Mouse (Mus musculus): ENCODE results near the gene Ggt6. TPM values are rescaled to one million over a fixed set of nuclear protein-coding genes. Genes with fewer than 3 reads are reported as not detected.

The Ggt6 gene
- total and polyA plus RNA-seq, 2 experiments from 2014 or later, result not detected

DNA sequence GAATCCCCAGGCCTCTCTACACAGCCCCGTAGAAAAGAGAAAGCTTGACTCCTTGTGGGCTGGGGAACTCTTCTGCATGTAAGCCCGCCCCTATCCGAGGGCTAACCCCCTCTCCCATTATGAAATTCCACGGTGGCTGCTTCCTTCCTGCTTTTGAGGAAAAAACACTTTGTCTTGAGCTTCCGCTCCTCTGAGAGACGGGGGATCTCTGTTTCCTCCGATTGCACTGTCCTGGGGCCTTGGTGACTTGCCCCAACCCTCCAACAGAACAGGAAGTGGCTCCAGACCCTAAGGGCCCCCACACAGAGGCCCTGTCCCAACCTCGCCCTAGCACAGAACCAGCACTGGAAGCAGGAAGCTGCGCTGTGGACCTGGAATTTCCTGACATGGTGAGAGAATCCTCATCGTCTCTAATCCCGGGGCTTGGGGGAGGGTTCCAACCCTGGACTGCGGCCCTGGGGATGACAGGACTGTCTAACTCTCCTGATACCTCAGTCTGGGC is 22.7 kb downstream of the Ggt6 start:
- TF ChIP-seq CTCF (IDR thresholded peaks at IDR 0.05; ENCODE audit: low read depth), result no peak
- H3K27ac ChIP-seq (ENCODE audit: low read depth, low read length), result no peak overlapping the region; the same call in 1 of the 2 replicates
- H3K36me3 ChIP-seq (ENCODE audit: insufficient read depth), result peaks cover 47% of the 10 kb centered on the region
- ATAC-seq, result no peak
- no peak overlapping the region for H3K9ac ChIP-seq
- no peaks in the 10 kb centered on the region for H3K27me3 ChIP-seq (ENCODE audit: insufficient read depth, low read length)
- 75% methylated on average over 12 of the region's 12 CpGs for WGBS
- no peak overlapping the region for H3K4me2 ChIP-seq (ENCODE audit: low read depth)
- no peaks in the 10 kb centered on the region for H3K9me3 ChIP-seq (ENCODE audit: low read length)
- no peaks in the 10 kb centered on the region for H3K4me1 ChIP-seq (ENCODE audit: insufficient read depth)
- no peak overlapping the region for H3K4me3 ChIP-seq (ENCODE audit: low read depth, low read length)
- no peak for DNase-seq

DNA sequence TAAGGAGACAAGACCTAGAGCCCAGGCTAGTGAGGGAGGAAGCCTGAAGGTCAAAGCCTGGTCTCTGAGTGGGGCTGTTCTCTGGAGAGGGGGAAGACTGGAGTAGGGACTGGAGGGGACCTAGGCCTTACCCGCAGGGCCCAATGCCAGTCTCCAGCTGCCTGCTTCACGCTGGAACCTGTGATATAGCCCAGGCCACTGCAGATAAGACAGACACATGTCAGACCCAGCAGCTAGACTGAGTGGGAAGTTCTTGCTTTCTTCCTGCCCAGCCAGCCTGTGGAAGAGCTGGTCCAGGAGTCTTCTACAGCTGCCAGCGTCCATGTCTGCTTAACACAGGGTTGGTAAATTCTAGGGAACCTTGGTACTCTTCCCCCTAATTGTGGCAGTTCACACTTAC is 23.2 kb downstream of the Ggt6 start:
- Histone ChIP-seq H3K36me3 (ENCODE audit: insufficient read depth) (peaks cover 47% of the 10 kb centered on the region), H3K4me3 (ENCODE audit: low read depth, low read length) (no peak overlapping the region), H3K27me3 (ENCODE audit: insufficient read depth, low read length) (no peaks in the 10 kb centered on the region), H3K27ac (ENCODE audit: low read depth, low read length) (no peak overlapping the region; the same call in 1 of the 2 replicates), H3K9me3 (ENCODE audit: low read length) (no peaks in the 10 kb centered on the region), H3K4me2 (ENCODE audit: low read depth) (no peak overlapping the region), H3K9ac (no peak overlapping the region), H3K4me1 (ENCODE audit: insufficient read depth) (no peaks in the 10 kb centered on the region)
- DNase-seq, result no peak
- 88% methylated on average over 3 of the region's 3 CpGs for WGBS
- no peak for TF ChIP-seq CTCF (IDR thresholded peaks at IDR 0.05; ENCODE audit: low read depth)
- no peak for ATAC-seq

DNA sequence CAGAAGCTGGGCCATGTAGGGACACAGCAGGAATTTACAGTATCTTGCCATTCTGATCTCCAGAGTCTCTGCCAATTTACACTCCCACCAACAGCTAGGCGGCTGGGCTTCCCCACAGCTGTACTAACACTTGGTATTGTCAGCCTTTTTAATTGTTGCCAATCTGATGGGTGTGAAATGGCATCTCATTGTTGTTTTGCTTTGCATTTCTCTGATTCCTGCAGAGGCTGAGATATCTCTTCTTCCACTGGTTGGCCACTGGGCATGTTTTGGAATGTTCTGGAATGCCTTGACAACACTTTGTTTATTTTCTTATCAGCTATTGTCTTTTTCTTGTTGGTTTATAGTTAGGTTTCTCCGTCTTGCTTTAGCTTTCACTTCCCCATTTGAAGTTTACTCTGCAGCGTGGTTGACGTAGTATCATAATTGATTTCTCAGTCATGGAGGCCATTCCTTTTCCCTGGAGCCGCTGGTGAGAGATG is 26.2 kb downstream of the Ggt6 start:
- no peaks in the 10 kb centered on the region for H3K9me3 ChIP-seq (ENCODE audit: low read length)
- H3K9ac ChIP-seq, result no peak overlapping the region
- H3K4me2 ChIP-seq (ENCODE audit: low read depth), result no peak overlapping the region
- H3K27ac ChIP-seq (ENCODE audit: low read depth, low read length), result no peak overlapping the region
- DNase-seq (no peak), ATAC-seq (no peak)
- H3K27me3 ChIP-seq (ENCODE audit: insufficient read depth, low read length), result no peaks in the 10 kb centered on the region
- H3K4me1 ChIP-seq (ENCODE audit: insufficient read depth), result no peaks in the 10 kb centered on the region
- WGBS, result 68% methylated on average over 5 of the region's 5 CpGs
- H3K36me3 ChIP-seq (ENCODE audit: insufficient read depth), result peaks cover 42% of the 10 kb centered on the region
- H3K4me3 ChIP-seq (ENCODE audit: low read depth, low read length), result no peak overlapping the region
- no peak for TF ChIP-seq CTCF (IDR thresholded peaks at IDR 0.05; ENCODE audit: low read depth)

DNA sequence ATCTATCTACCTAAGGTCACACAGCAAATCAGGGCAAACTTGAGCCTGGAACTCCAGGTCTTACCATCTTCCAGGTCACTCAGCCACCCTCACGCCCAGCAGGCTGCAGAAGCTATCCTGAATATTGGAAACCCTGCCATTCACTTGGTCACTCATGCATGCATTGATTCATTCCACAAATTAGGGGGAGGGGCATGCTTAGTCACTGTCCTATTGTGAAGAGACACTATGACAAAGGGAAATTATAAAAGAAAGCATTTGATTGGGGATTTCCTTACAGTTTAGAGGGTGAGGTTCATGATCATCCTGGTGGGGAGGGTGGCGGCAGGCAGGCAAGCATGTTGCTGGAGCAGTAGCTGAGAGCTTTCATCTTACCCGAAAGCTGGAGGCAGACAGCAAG is 29.5 kb downstream of the Ggt6 start:
- TF ChIP-seq CTCF (IDR thresholded peaks at IDR 0.05; ENCODE audit: low read depth), result no peak
- DNase-seq (no peak), ATAC-seq (no peak)
- no peak overlapping the region for H3K4me2 ChIP-seq (ENCODE audit: low read depth)
- H3K9ac ChIP-seq, result no peak overlapping the region
- no peaks in the 10 kb centered on the region for H3K4me1 ChIP-seq (ENCODE audit: insufficient read depth)
- no peaks in the 10 kb centered on the region for H3K9me3 ChIP-seq (ENCODE audit: low read length)
- H3K27me3 ChIP-seq (ENCODE audit: insufficient read depth, low read length), result no peaks in the 10 kb centered on the region
- WGBS, result 40% methylated on average over 3 of the region's 3 CpGs
- H3K27ac ChIP-seq (ENCODE audit: low read depth, low read length), result no peak overlapping the region
- peaks cover 24% of the 10 kb centered on the region for H3K36me3 ChIP-seq (ENCODE audit: insufficient read depth)
- no peak overlapping the region for H3K4me3 ChIP-seq (ENCODE audit: low read depth, low read length)

DNA sequence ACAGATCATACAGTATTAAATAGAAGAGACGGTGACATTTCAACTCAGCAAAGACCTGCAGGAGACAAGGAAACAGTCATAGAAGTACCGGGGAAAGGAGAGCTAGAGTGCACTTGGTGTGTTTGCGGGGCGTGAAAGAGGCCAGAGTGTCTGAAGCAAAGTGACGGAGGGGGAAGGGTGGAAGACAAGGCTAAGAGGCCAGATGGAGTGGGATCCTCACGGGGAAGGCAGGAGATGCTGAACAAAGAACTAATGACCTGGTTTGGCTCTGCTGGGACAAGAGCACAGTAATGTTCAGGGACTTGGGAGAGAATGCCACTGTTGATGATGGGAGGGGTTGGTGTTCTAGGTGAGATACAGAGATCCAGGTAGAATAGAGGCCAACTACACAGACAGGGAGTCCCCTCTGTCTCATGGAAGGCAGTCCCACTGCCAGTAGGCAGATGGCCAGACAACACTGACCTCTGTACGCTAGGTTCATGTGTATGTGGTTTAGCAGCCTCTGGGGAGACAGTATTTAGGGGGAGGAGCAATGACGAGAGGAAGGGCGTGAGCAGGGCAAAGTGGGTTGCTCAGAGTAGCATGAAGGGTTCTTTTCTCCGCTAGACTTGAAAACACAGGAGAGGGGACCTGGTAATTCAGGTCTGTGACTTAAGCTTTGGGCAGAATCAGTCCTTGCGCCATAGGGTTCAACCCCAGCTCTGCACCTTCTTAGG is 30.8 kb downstream of the Ggt6 start:
- no peak for TF ChIP-seq CTCF (IDR thresholded peaks at IDR 0.05; ENCODE audit: low read depth)
- WGBS, result 77% methylated on average over 11 of the region's 11 CpGs
- no peak overlapping the region for H3K4me2 ChIP-seq (ENCODE audit: low read depth)

DNA sequence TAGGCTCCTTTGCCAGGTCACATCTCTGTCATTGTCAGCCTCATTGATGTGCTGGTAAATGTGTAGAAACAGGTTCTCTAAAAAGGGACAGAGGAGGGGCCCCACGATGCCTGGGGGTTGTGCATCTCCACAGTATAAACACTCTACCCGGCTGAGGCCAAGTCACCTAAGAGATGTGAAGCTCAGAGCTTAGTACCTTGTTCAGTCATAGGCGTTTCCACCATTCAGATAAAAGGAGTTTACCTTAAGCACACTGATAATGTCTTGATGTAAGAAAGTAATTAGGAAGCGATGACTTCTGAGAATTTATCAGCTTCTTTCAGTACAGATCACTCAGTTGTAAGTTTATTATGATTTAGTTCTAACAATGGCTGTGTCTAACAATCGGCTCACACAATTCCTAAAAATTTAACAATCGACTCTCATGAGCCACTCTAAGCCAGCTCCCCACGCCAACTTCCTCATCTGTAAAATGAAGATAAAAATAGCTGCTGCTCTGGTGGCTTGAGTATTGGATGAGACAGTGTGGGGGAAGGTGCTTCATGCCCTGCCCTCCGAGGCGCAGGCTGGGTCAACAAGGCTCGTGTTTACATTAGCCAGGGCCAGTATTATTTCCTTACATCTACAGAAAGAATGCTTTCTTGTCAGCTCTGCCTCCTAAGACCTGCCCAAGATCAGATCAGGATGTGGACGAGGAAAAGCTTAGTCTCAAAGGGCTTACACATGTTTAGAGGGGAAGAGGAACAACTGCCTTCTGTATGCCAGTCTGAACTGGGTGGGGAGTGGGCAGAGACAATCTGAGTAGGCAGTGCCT is 31.6 kb downstream of the Ggt6 start:
- H3K27me3 ChIP-seq (ENCODE audit: insufficient read depth, low read length), result no peaks in the 10 kb centered on the region
- 66% methylated on average over 11 of the region's 11 CpGs for WGBS
- H3K4me2 ChIP-seq (ENCODE audit: low read depth), result no peak overlapping the region
- 0 out of 2 replicates have a peak overlapping the region, but pooled peaks have one; percentile 29 for H3K27ac ChIP-seq (ENCODE audit: low read depth, low read length)
- H3K36me3 ChIP-seq (ENCODE audit: insufficient read depth), result peaks cover 29% of the 10 kb centered on the region
- H3K4me3 ChIP-seq (ENCODE audit: low read depth, low read length), result no peak overlapping the region
- TF ChIP-seq CTCF (IDR thresholded peaks at IDR 0.05; ENCODE audit: low read depth), result no peak
- ATAC-seq (no peak), DNase-seq (no peak)
- no peaks in the 10 kb centered on the region for H3K9me3 ChIP-seq (ENCODE audit: low read length)
- H3K9ac ChIP-seq, result no peak overlapping the region
- no peaks in the 10 kb centered on the region for H3K4me1 ChIP-seq (ENCODE audit: insufficient read depth)

More for the DNA sequence above, 30.8 kb downstream of the Ggt6 start:
- H3K27me3 ChIP-seq (ENCODE audit: insufficient read depth, low read length), result no peaks in the 10 kb centered on the region
- H3K9ac ChIP-seq, result no peak overlapping the region
- ATAC-seq (no peak), DNase-seq (no peak)
- peaks cover 26% of the 10 kb centered on the region for H3K36me3 ChIP-seq (ENCODE audit: insufficient read depth)
- H3K4me1 ChIP-seq (ENCODE audit: insufficient read depth), result no peaks in the 10 kb centered on the region
- H3K4me3 ChIP-seq (ENCODE audit: low read depth, low read length), result no peak overlapping the region
- H3K9me3 ChIP-seq (ENCODE audit: low read length), result no peaks in the 10 kb centered on the region
- H3K27ac ChIP-seq (ENCODE audit: low read depth, low read length), result no peak overlapping the region

DNA sequence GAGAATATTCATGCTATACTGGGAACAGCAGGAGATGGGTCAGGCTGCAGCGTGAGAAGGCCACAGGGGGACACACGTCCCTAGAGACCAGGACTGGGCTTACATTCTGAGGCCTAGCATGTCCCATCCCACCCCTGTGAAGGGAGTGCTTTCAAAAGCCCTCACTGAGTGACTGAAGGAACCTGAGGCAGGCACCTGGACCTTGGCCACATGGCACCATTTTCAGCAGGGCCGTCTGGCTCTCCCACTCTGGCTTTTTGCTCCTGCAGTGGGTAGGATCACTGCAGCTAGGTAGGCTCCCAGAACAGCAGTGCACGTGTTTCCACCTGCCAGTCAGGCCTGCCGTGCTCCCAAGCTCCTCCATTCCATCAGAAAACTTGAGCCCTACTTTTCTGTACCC is 33.2 kb downstream of the Ggt6 start:
- no peak overlapping the region for H3K4me3 ChIP-seq (ENCODE audit: low read depth, low read length)
- TF ChIP-seq CTCF (IDR thresholded peaks at IDR 0.05; ENCODE audit: low read depth), result no peak
- peaks cover 30% of the 10 kb centered on the region; the same call in 1 of the 2 replicates for H3K36me3 ChIP-seq (ENCODE audit: insufficient read depth)
- no peak overlapping the region for H3K9ac ChIP-seq
- no peak overlapping the region for H3K4me2 ChIP-seq (ENCODE audit: low read depth)
- H3K9me3 ChIP-seq (ENCODE audit: low read length), result no peaks in the 10 kb centered on the region
- no peak for DNase-seq
- ATAC-seq, result no peak
- no peaks in the 10 kb centered on the region for H3K27me3 ChIP-seq (ENCODE audit: insufficient read depth, low read length)
- no peaks in the 10 kb centered on the region for H3K4me1 ChIP-seq (ENCODE audit: insufficient read depth)
- H3K27ac ChIP-seq (ENCODE audit: low read depth, low read length), result no peak overlapping the region
- WGBS, result 76% methylated on average over 5 of the region's 5 CpGs
